Mouse (Mus musculus) liver, embryonic 15.5 days (tissue): ENCODE results near the gene Gpr137. TPM values are rescaled to one million over a fixed set of nuclear protein-coding genes. Genes with fewer than 3 reads are reported as not detected.
"Not testable (repeated sequence)": the region's sequence is repeated elsewhere in the genome, so short reads cannot be mapped to it uniquely, and the experiment has no call there.

Experiments
- ATAC-seq: fragments of 200-750 bp; cut with Nextera tagmentation; 2 replicates; pipeline ENCODE4 v1.8.0; 2017; ENCODE audit warnings: moderate number of reproducible peaks, mild to moderate bottlenecking, moderate library complexity; ENCODE audit not compliant: insufficient read depth
- H3K27ac ChIP-seq: fragments of 300-500 bp; sonication (generic); replicated peaks from 2 replicates; pipeline ENCODE4 v1.5.1; 2015; ENCODE audit warnings: mild to moderate bottlenecking, inconsistent platforms
- H3K27me3 ChIP-seq: fragments of 300-500 bp; sonication (generic); 2 replicates; pipeline ENCODE4 v1.6.1; 2015; ENCODE audit warnings: mild to moderate bottlenecking, inconsistent platforms
- H3K36me3 ChIP-seq: fragments of 300-500 bp; sonication (generic); replicated peaks from 2 replicates; pipeline ENCODE4 v1.6.1; 2015; ENCODE audit warnings: moderate library complexity, mild to moderate bottlenecking, inconsistent platforms
- H3K4me1 ChIP-seq: fragments of 300-500 bp; sonication (generic); replicated peaks from 2 replicates; pipeline ENCODE4 v1.6.1; 2015; ENCODE audit warnings: inconsistent platforms
- H3K4me2 ChIP-seq: fragments of 300-500 bp; sonication (generic); 2 replicates; pipeline ENCODE4 v1.6.1; 2015; ENCODE audit warnings: moderate library complexity, mild to moderate bottlenecking, inconsistent platforms
- H3K4me3 ChIP-seq: fragments of 300-500 bp; sonication (generic); replicated peaks from 2 replicates; pipeline ENCODE4 v1.5.1; 2015; ENCODE audit warnings: mild to moderate bottlenecking, inconsistent platforms
- H3K9ac ChIP-seq: fragments of 300-500 bp; sonication (generic); 2 replicates; pipeline ENCODE4 v1.6.1; 2015; ENCODE audit warnings: moderate library complexity, mild to moderate bottlenecking, inconsistent platforms
- H3K9me3 ChIP-seq: fragments of 300-500 bp; sonication (generic); replicated peaks from 2 replicates; pipeline ENCODE4 v1.6.1; 2016; ENCODE audit warnings: inconsistent platforms
- WGBS: fragments of 180-500 bp; shearing (Covaris S2); methylation state at CpG from one replicate; pipeline ENCODE4 v1.1.7; 2015; ENCODE audit warnings: mixed read lengths; ENCODE audit not compliant: insufficient replicate concordance; 5-methylcytosine and 5-hydroxymethylcytosine counted together
- microRNA-seq: library from miRNA; unstranded; fragments of <30 nt; microRNA quantifications from one replicate; pipeline ENCODE4, GENCODE M21; 2016
- polyA plus RNA-seq: library from polyadenylated mRNA; unstranded; fragments of >200 nt; fragmentation: Nextera tagmentation; extraction: Ambion mirVana; gene quantifications from 2 replicates; pipeline ENCODE4 v1.2.1, GENCODE M21; 2015

Gpr137 gene
- polyA plus RNA-seq, 1 experiment from 2014 or later = 7.4 TPM

DNA sequence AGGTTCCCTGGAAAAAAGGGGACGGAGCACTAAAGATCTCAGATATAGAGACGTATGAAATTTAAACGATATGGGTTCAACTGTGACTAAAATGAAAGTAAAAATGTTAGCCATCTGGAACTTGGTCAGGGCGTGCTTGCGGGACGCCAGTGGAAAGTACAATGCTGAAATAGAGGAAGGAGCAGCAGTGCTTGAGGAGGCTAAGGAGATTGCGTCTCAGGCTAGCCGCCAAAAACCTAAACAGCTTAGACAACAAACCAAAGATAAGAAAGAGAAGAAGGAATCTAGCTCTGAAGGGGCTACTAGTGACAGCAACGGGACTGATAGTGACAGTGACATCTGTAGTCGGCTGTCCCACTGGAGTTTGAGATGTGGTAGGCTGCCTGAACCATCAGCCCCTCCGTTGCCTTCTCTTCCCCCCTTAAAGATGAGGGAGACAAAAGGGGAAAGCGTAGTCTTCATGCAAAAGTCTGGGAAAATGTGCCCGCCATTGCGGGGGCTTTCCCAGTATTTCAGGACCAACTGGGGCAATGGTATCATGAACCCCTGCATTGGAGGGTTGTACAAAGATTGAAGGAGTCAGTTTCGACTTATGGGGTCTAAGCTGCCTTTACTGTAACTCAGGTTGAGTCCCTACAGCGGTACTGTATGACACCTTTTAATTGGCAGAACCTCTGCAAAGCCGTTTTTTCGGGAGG is 46.5 kb downstream of the Gpr137 start:
- not testable (repeated sequence) for H3K27ac ChIP-seq, H3K4me2 ChIP-seq, H3K9me3 ChIP-seq, H3K9ac ChIP-seq, H3K4me3 ChIP-seq, H3K4me1 ChIP-seq, H3K27me3 ChIP-seq, ATAC-seq, H3K36me3 ChIP-seq
- WGBS = 60% methylated on average over 18 of the region's 18 CpGs

DNA sequence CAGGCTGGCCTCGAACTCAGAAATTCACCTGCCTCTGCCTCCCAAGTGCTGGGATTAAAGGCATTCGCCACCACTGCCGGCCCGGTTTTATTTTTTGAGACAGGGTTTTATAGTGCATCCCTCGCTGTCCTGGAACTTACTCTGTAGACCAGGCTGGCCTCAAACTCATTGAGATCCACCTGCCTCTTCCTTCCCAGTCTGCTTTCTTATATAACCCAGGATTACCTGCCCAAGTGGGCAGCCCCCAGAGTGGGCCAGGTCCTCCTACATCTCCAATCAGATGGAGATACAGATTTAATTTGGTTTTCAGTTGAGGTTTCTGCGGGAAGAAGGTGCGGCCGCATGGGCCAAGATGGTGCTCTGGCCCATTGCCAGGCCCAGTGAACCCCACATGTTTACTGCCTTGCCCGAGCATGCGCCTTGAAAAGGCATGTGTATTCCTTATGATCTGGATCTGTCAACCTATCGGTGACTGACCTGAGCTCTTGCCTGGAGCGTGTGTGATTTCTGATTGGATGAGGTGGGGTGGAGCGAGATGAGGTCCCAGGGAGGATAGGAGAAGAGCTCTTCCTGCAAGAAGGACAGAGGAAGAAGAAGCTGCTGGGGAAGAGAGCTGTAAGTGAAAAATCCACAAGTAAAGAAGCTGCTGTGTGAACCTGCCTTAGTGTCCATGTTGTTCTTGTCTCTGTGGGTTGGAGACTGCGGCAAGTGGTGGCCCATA is 48.4 kb downstream of the Gpr137 start:
- Histone ChIP-seq H3K4me3 (no peak overlapping the region), H3K4me1 (no peaks in the 10 kb centered on the region), H3K9ac (no peak overlapping the region), H3K27me3 (no peaks in the 10 kb centered on the region), H3K36me3 (no peaks in the 10 kb centered on the region), H3K4me2 (no peak overlapping the region), H3K9me3 (no peaks in the 10 kb centered on the region), H3K27ac (no peak overlapping the region)
- ATAC-seq = no peak
- WGBS = 79% methylated on average over 14 of the region's 14 CpGs

DNA sequence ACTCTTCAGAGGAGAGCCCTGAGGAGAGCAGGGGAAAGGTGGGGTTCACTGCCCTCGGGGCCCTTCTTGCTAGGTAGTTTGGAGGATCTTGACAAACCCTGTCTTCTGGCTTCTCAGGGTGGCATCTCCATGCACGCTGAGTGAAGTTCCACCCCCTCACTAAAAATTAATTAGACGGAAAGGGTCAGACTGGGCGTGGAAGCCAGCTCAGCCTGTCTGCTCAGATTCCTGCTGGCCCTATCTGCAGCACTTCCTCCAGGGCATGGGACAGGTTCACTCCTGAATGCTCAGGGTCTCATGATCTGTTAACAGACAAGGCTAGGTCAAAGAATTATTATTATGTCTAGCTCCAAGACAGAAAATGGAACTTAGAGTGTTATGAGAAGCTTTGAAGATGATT is 49.8 kb downstream of the Gpr137 start:
- no peaks in the 10 kb centered on the region for H3K9me3 ChIP-seq
- H3K36me3 ChIP-seq = no peaks in the 10 kb centered on the region
- 49% methylated on average over 4 of the region's 4 CpGs for WGBS
- H3K4me3 ChIP-seq = no peak overlapping the region
- H3K4me2 ChIP-seq = no peak overlapping the region
- H3K27me3 ChIP-seq = no peaks in the 10 kb centered on the region
- no peak overlapping the region for H3K27ac ChIP-seq
- no peak overlapping the region for H3K9ac ChIP-seq
- H3K4me1 ChIP-seq = no peaks in the 10 kb centered on the region
- ATAC-seq = no peak

Small RNA genes within 50 kb of the gene (microRNA-seq; reads per million reads assigned to microRNA genes)
- 1.3 reads per million for gene Mir6990

Other genes starting within 250 kb of the Gpr137 start
- gene Rps6ka4, start 101.8 kb downstream of the Gpr137 start, polyA plus RNA-seq = 6.3 TPM in 2 replicates
- gene Ccdc88b, start 84.3 kb downstream of the Gpr137 start, polyA plus RNA-seq = 2.5 and 2.8 TPM in 2 replicates
- gene Trmt112, start 32.8 kb downstream of the Gpr137 start, polyA plus RNA-seq = 59.7 and 67.9 TPM in 2 replicates
- gene Prdx5, start 32.4 kb downstream of the Gpr137 start, polyA plus RNA-seq = 144 and 151 TPM in 2 replicates
- 3.8 and 4.9 TPM in 2 replicates for gene Esrra, start 20.7 kb downstream of the Gpr137 start, polyA plus RNA-seq
- 0.24 and 0.59 TPM in 2 replicates for gene Catsperz, start 17.1 kb downstream of the Gpr137 start, polyA plus RNA-seq
- 0.08 TPM in 1 of 2 replicates, not detected in the other for gene Kcnk4, start 8.0 kb downstream of the Gpr137 start, polyA plus RNA-seq
- gene Bad, start 619 bp downstream of the Gpr137 start, polyA plus RNA-seq = 25.5 and 26.1 TPM in 2 replicates
- gene Ppp1r14b, start 32.5 kb upstream of the Gpr137 start, polyA plus RNA-seq = 51.4 and 55.8 TPM in 2 replicates
- 5.9 and 6.8 TPM in 2 replicates for gene Plcb3, start 34.0 kb upstream of the Gpr137 start, polyA plus RNA-seq
- gene Fkbp2, start 38.0 kb upstream of the Gpr137 start, polyA plus RNA-seq = 88.3 and 101 TPM in 2 replicates
- 15.5 and 15.6 TPM in 2 replicates for gene Vegfb, start 45.2 kb upstream of the Gpr137 start, polyA plus RNA-seq
- gene Dnajc4, start 50.1 kb upstream of the Gpr137 start, polyA plus RNA-seq = 10.2 and 10.9 TPM in 2 replicates
- 9.5 and 10.4 TPM in 2 replicates for gene Nudt22, start 53.6 kb upstream of the Gpr137 start, polyA plus RNA-seq
- 1.6 and 2.3 TPM in 2 replicates for gene Trpt1, start 53.7 kb upstream of the Gpr137 start, polyA plus RNA-seq
- 105 and 118 TPM in 2 replicates for gene Fermt3, start 77.0 kb upstream of the Gpr137 start, polyA plus RNA-seq
- gene Stip1, start 97.5 kb upstream of the Gpr137 start, polyA plus RNA-seq = 116 and 121 TPM in 2 replicates
- 5.6 and 6.2 TPM in 2 replicates for gene Macrod1, start 114.3 kb upstream of the Gpr137 start, polyA plus RNA-seq
- gene Flrt1, start 163.2 kb upstream of the Gpr137 start, polyA plus RNA-seq = 0.17 TPM in 2 replicates